Mouse (Mus musculus): Measurements from ENCODE around the gene Tmem243. TPM values are rescaled to one million over a fixed set of nuclear protein-coding genes. Genes with fewer than 3 reads are reported as not detected.

Tmem243 gene
- total RNA-seq (2015; ENCODE audit: low replicate concordance) (5.8 and 9.6 TPM in 2 replicates), total RNA-seq (2017; ENCODE audit: low replicate concordance) (4.3 and 5.0 TPM in 2 replicates)

GRCm38 (mm10) chr5:9100207-9100848 lies at the start of gene Tmem243:
Gene Tmem243, plus strand, starts transcription at chr5:9100668.
- ATAC-seq (replicated peaks; ENCODE audit: low FRiP score, poor library complexity, severe bottlenecking), result peak; percentile 73

GRCm38 (mm10) chr5:9056020-9056660 lies 44.3 kb upstream of the Tmem243 start:
- peak; percentile 72; the same call in 1 of the 2 replicates for ATAC-seq (replicated peaks; ENCODE audit: low FRiP score, poor library complexity, severe bottlenecking)

DNA sequence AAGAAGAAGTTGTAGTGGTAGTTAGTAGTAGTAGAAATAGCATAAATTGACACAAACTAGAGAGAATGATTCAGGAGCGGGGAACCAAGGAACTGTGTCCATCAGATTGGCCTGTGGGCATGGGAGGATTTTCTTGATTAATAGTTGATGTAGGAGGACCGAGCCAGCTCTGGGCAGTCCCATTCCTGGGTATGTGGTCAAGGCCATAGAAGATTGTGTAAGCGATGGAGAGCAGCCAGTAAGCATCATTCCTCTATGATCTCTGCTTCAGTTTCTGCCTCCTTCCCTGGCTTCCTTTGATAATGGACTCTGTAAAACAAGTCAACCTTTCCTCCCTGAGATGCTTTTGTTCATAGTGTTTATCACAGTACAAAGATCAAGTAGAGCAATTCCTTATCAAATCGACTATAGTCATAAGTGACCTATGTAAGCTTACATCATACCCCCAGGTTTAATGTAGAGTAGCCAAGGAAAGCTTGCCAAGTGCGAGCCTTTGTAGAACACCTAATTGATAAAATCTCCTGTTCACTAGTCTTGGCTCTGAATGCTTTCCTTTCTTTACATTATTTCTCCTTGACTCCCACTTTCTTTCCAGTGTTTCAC lies 43.1 kb upstream of the Tmem243 start:
- no peak for ATAC-seq (replicated peaks; ENCODE audit: low FRiP score, poor library complexity, severe bottlenecking)

- no peak for ATAC-seq (replicated peaks; ENCODE audit: low FRiP score, poor library complexity, severe bottlenecking)
Measured at GRCm38 (mm10) chr5:9059303-9060023, 41.0 kb upstream of the Tmem243 start.

- ATAC-seq (replicated peaks; ENCODE audit: low FRiP score, poor library complexity, severe bottlenecking), result no peak
Measured at GRCm38 (mm10) chr5:9060228-9060627, 40.2 kb upstream of the Tmem243 start.

- ATAC-seq (replicated peaks; ENCODE audit: low FRiP score, poor library complexity, severe bottlenecking), result no peak
Measured at GRCm38 (mm10) chr5:9064217-9064616, 36.3 kb upstream of the Tmem243 start.

DNA sequence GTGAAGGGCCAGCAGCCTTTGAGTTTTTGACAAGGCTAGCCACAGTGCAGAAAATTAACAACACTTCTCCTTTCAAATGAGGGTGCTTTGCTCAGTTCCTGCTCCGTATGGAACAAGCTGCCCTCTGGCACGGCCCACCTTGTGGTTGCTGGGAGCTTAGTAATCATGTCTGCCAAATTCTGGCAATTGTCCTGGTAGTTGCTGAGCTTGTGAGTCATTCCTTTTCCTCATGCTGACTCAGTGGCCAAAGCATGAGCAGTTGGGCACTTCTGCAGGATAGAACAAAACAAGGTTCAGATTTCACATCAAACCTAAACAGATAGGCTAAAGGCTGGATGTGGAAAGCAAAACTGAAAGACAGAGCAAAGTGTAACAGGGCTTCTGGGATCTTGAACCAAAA lies 31.6 kb upstream of the Tmem243 start:
- no peak for ATAC-seq (replicated peaks; ENCODE audit: low FRiP score, poor library complexity, severe bottlenecking)

- ATAC-seq (replicated peaks; ENCODE audit: low FRiP score, poor library complexity, severe bottlenecking), result no peak
Measured at GRCm38 (mm10) chr5:9069599-9070209, 30.8 kb upstream of the Tmem243 start.

GRCm38 (mm10) chr5:9071360-9071759 lies 29.1 kb upstream of the Tmem243 start:
- no peak for ATAC-seq (replicated peaks; ENCODE audit: low FRiP score, poor library complexity, severe bottlenecking)

DNA sequence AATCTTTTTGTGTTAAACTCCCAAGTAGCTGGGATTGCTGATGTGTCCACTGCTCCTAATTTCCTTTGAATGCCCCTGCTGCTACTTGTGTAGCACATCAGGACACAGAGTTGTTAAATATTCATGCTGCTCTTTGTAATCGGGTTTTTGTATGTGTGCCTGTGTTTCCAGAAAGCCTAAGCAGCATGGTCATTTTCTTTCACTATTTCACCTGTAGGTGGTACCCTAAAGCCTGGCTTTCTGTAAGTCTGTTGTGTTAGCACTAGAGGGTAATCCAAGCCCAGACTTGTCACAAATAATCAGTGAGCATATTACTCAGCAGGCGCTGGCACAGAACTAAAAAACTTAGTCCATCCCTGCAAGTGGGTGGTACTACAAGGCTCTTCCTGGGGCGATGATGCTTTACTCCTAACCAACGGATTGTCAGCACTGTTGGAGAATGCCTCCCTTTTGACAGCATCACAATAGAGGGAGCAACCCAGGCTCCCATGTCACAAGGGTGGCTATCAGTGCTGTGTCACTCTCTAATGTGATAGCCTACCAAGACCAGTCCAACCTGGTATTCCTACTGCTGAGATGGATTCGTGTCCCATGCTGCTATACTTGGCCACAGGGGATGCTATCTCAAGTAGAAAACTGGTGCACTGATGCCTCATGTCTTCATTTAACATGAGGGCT lies 27.2 kb upstream of the Tmem243 start:
- no peak for ATAC-seq (replicated peaks; ENCODE audit: low FRiP score, poor library complexity, severe bottlenecking)

DNA sequence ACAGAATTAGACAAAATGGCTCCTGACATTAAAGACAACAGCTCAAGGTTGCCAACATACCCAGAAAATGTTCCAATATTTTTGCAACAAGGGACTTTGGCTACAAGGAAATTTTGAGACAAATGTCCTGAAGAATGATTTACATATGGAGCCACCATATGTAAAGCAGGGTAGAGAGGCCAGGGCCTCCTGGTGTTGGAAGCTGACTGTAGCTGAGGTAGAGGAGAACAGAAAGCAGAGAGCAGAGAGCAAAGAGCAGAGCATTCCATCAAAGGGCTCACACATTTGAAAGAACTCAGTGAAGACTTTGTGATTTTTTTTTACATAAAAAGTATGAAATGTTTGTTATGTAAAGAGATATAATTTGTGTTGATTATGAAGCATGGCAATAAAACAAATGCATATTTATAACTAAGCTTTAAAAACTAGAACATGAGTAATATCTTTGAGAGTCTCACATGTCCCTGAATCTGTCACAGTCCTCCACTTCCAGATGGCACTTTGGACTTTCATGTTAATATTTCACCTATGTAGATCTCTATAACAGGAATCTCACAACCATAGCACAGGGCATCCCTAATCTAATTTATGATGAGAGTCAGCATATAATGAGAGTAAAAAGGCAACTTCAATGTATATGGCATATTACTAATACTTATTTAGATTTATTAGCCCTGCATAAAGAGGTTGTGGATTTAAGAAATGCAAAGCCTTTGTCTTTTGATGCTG lies 20.5 kb upstream of the Tmem243 start:
- ATAC-seq (replicated peaks; ENCODE audit: low FRiP score, poor library complexity, severe bottlenecking), result no peak

DNA sequence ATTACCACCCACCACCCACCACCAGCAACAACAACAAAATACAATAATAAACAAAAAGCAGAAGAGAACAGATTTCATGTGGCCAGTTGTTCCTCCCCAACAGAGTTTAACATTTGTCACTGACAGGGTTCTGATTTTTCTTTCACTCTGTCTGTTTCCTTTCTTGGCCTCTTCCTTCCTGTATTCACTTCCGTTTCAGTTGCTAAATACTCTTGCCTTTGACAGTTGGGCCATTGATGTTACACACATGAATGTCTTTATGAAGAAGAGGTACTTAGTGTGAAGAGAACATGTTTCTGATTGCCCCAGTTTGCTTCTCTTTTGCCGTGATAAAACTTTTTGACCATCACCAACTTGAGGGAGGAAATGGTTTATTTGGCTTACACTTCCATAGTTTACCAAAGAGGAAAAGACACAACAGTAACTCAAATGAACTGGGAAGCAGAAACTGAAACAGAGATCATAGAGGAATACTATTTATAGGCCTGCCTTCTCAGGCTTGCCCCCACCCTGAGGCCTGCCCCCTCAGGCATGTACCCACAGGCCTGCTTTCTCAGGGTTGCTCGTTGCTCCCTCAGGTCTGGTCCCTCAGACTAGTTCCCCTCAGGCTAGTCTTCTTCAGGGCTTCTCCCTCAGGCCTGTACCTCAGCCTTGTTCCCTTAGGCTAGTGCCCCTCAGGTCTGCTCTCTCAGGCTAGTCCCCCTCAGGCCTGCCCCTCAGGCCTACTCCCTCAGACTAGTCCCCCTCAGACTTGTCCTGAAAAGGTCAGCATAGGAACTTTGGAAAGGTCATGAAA lies 13.3 kb upstream of the Tmem243 start:
- no peak for ATAC-seq (replicated peaks; ENCODE audit: low FRiP score, poor library complexity, severe bottlenecking)

DNA sequence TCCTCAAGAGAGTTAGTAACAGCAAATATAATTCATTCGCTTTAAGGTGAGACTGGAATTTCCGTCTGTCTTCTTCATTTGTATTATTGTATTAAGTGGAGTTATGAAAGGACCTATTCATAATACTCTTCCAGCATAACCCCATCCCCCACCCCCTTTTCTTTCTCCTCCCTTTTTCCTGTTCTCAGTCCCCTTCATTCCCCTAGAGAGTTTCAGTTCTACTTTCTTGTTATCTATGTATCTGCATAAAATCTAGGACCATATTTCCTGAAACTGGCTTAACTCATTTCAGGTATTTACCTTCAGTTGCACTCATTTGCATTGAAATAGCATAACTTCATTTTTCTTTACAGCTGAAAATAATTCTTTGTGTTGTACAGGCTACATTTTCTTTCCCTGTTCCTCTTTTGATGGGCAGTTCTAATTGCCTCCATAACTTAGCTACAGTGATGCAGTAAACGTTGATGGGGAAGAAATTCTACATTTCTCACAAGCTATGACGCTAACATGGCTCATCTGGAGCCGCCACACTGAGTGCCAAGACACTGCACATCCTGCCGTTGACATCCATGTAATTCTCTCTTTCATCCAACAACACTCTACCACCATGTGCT lies 9.9 kb upstream of the Tmem243 start:
- no peak for ATAC-seq (replicated peaks; ENCODE audit: low FRiP score, poor library complexity, severe bottlenecking)

DNA sequence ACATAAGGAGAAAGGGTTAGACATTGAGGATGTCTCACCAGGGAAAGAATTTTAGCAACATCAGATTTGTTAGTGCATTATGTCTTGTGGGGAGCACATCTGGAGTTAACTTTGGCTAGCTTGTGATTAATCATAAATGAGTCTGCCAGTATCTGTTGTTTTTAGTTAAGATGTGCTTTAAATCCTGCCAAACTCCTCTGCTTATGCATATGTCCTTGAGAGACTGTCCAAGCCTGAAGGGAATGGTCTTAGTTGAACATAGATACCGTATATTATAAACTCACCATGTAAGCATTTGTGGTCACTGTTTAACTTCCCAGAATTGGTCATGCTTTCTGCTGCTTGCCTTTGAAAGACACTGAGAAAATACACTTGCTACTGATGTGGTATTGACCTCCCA lies 7.8 kb upstream of the Tmem243 start:
- no peak for ATAC-seq (replicated peaks; ENCODE audit: low FRiP score, poor library complexity, severe bottlenecking)

DNA sequence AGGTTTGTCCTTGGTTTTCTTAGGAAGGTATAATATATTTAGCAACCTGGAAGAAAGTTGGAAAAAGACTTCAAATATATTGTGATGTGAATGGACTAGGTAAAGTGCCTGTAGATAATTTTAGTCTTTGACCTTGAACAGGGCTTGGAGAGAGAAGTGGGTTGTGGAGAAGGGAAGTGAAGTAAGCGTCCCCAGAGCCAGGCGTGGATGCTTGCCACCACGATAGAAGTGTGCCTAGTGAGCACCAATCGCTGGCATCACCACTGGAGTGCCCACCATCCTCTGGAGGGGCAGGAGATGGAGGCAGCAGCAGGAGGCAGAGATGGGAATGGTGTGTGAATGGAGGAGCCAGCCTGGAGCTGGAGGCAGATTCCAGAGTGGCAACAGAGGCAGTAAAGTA lies 7.0 kb upstream of the Tmem243 start:
- ATAC-seq (replicated peaks; ENCODE audit: low FRiP score, poor library complexity, severe bottlenecking), result no peak

DNA sequence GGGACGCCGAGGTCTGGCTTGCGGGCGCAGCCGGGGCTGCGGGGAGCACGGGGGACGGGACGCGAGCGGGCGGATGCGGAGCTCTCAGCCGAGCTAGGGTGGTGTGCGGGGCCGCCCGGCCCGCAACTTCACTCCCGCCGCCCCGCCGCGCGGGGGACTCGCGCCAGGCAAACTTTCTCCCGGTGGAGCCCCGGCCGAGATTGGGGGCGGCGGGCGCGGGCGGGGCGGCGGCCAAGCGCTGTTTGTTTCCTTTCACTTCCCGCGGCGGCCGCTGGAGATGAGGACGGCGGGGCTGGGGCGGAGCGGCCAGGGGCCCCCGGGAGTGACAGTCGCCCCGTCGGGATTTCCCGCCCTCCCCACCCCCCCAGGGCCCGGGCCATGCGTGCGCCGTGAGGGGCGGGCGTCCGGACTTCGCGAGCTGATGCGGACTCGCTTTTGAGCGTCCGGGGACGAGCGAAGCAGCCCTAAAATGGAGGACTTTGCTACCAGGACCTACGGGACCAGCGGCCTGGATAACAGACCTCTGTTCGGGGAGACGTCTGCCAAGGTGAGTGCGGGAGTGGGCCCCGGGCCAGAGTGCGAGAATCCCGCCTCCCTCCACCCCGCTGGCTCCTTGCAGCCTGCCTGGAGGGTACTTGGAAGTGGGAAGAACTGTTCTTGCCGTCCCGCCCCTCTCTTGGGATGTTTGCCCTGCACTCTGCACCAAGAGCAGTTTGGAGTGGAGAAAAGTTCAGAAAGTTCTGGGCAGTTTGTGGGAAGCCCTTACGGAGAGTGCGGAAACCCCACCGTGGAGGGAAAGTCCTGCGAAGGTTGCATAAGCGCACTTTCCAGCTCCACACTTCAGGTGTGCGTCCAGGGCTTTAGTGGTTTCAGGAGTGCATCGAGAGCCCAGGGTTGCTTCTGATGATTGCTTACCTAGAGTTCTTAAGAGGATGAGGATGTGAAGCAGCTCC lies 657 bp downstream of the Tmem243 start:
- ATAC-seq (replicated peaks; ENCODE audit: low FRiP score, poor library complexity, severe bottlenecking), result no peak

- no peak for ATAC-seq (replicated peaks; ENCODE audit: low FRiP score, poor library complexity, severe bottlenecking)
Measured at GRCm38 (mm10) chr5:9102696-9103095, 2.2 kb downstream of the Tmem243 start.
